Mouse (Mus musculus) macrophage (primary cell): Measurements from ENCODE around the gene Scrn3. TPM values are rescaled to one million over a fixed set of nuclear protein-coding genes. Genes with fewer than 3 reads are reported as not detected.

ENCODE experiments used
- H3K27ac ChIP-seq: fragments of 350-480 bp; formaldehyde crosslinking; 2 replicates; pipeline ENCODE4 v1.9.0; 2021
- H3K36me3 ChIP-seq: fragments of 350-480 bp; formaldehyde crosslinking; 2 replicates; pipeline ENCODE4 v1.9.0; 2021; ENCODE audit errors: inconsistent target
- H3K4me3 ChIP-seq: fragments of 350-480 bp; formaldehyde crosslinking; 2 replicates; pipeline ENCODE4 v1.9.0; 2021; ENCODE audit errors: inconsistent target
- H3K79me2 ChIP-seq: fragments of 350-480 bp; formaldehyde crosslinking; 2 replicates; pipeline ENCODE4 v1.9.0; 2021; ENCODE audit errors: inconsistent target
- WGBS: methylation state at CpG from one replicate; pipeline ENCODE4 v1.1.7; 2026; ENCODE audit warnings: inconsistent platforms; ENCODE audit not compliant: missing documents; 5-methylcytosine and 5-hydroxymethylcytosine counted together
- polyA plus RNA-seq: library from polyadenylated mRNA; stranded (reverse); fragments of 250-400 nt; gene quantifications from 3 replicates; pipeline ENCODE4 v1.2.4, GENCODE M21; 2018; ENCODE audit warnings: inconsistent platforms

The Scrn3 gene
- polyA plus RNA-seq, 1 experiment from 2014 or later, result 14.9 TPM

DNA sequence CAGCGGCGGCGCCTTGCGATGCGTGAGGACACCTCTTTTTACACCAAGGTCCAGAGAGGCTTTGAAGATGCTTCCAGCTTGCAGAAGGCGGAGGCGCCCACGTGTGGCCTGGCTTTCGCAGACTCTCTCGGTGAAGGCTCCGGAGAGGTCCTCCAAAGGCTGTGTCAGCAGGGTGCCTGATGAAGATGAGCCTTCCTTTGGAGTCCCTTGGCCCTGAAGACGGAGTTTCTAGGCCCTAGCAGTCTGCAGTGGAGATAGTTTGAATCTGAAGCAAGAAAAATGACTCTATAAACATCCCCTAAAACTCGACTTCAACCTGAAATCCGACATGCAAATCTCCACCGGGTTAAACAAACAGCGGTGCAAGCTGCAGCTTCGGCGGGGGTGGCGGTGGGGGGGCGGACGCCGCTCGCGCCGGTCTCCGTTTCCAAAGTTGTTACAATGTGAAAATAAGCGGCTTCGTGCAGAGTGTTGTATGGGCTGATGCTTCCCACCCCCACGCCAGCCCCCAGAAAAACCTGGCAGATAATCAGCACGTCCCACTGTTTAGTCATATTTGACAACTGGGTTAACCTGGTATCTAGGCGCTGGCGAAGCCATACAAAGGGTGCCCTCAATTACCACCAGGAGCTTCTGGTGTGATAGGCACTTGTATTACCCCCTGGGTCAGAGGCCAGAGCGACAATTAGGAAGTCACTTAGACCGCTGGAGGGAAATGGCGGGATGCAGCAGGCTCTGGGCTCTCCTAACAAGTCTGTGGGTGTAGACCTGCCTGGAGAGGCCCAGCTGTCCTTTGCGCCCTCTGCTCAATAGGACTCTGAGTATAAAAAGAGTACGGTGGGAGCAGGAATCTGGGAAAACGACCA lies 41.6 kb upstream of the Scrn3 start:
- Histone ChIP-seq H3K79me2 (no peaks in the 10 kb centered on the region), H3K4me3 (no peak overlapping the region), H3K27ac (no peak overlapping the region), H3K36me3 (no peaks in the 10 kb centered on the region)
- WGBS, result 7% methylated on average over 38 of the region's 38 CpGs

DNA sequence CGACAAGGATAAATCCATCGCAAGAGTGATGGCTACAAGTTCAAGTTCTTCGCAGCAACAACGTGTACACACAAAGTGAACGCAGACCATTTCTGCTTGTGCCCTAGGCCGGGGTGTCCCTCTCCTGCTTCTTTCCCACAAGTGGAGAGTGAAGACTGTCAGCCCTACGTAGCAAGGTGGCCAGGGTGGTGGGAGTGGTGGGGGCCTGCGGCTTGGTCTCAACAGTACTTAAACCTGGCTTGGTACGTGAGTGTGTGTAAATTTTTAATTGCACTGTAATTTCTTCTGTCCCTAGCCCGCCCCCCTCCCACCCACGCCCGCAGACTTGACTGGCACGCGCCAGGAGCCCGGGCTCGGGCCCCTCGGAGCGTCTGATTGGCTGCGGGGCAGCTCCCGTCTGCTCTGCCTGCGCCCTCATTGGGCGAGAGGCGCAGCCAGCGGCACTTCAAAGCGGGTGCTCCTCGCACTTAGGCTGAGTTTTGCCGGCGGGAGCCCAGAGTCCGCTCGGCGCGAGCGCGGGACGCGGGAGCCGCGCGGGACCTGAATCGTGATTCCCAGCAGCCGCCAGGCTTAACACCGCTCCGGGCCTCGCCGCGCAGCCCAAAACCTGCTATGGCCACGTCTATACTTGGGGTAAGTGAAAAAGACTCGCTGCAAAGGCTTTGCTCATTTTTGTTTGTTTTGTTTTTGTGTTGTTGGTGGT lies 40.8 kb upstream of the Scrn3 start, which contains the start of gene Sp9:
Gene Sp9 (plus strand): TSS at position 467 of the 703 bp plus-strand sequence.
- Histone ChIP-seq H3K36me3 (no peaks in the 10 kb centered on the region), H3K79me2 (no peaks in the 10 kb centered on the region), H3K4me3 (no peak within 1 kb of the TSS), H3K27ac (no peak within 1 kb of the TSS)
- WGBS, result 3% methylated on average over 48 of the region's 48 CpGs

DNA sequence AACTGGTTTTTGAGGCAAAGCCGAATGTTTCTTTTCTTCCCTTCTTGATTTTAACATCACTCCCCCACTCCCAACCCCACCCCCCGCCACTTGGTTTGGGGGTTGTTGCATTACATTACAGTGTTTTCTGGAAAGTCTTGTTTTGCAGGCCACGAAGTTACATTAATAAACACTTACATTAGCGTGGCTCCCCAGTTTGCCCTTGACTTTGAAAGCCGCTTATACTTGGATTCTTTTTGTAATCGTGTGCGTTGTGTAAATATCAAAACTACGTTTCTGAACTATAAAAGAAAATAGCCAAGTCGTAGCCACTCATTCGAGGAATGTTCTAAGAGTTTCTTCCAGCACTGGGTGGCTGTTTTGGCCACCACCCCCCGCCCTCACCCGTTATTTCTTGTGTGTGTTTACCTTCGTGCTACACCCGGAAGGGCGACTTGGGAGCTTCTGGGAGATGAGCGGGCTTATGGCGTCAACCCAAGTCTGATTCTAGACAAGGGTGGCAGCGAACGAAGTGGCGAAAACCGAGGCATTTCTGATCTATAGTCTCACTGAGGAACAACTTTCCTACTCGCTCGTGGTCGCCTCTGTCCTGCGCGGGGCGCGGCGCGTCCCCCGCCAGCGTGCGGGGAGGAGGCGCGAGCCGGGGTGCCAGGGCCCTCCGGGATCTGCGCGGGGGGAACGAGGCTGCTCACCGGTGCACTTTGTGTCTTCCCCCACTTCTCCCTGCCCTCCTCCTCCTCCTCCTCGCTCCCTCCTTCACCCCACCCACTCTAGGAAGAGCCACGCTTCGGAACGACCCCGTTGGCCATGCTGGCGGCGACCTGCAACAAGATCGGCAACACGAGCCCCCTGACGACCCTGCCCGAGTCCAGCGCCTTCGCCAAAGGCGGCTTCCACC lies 39.8 kb upstream of the Scrn3 start:
- H3K4me3 ChIP-seq, result no peak overlapping the region
- 3% methylated on average over 54 of the region's 55 CpGs for WGBS
- no peaks in the 10 kb centered on the region for H3K36me3 ChIP-seq
- no peak overlapping the region for H3K27ac ChIP-seq
- H3K79me2 ChIP-seq, result no peaks in the 10 kb centered on the region

DNA sequence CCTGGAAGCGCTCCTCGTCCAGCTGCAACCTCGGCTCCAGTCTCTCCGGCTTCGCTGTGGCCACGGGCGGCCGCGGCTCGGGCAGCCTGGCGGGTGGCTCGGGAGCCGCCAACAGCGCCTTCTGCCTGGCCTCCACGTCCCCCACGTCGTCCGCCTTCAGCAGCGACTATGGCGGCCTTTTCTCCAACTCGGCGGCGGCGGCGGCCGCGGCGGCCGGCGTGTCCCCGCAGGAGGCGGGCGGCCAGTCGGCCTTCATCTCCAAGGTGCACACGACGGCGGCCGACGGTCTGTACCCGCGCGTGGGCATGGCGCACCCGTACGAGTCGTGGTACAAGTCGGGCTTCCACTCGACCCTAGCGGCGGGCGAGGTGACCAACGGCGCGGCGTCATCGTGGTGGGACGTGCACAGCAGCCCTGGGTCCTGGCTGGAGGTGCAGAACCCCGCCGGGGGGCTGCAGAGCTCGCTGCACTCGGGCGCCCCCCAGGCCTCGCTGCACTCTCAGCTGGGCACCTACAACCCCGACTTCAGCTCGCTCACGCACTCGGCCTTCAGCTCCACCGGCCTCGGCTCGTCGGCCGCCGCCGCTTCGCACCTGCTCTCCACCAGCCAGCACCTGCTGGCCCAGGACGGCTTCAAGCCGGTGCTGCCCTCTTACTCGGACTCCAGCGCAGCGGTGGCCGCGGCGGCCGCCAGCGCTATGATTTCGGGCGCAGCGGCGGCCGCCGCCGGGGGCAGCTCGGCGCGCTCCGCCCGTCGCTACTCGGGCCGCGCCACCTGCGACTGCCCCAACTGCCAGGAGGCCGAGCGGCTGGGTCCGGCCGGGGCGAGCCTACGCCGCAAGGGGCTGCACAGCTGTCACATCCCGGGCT lies 38.9 kb upstream of the Scrn3 start:
- no peaks in the 10 kb centered on the region for H3K36me3 ChIP-seq
- no peak overlapping the region for H3K27ac ChIP-seq
- H3K79me2 ChIP-seq, result no peaks in the 10 kb centered on the region
- WGBS, result 1% methylated on average over 109 of the region's 110 CpGs
- H3K4me3 ChIP-seq, result no peak overlapping the region

DNA sequence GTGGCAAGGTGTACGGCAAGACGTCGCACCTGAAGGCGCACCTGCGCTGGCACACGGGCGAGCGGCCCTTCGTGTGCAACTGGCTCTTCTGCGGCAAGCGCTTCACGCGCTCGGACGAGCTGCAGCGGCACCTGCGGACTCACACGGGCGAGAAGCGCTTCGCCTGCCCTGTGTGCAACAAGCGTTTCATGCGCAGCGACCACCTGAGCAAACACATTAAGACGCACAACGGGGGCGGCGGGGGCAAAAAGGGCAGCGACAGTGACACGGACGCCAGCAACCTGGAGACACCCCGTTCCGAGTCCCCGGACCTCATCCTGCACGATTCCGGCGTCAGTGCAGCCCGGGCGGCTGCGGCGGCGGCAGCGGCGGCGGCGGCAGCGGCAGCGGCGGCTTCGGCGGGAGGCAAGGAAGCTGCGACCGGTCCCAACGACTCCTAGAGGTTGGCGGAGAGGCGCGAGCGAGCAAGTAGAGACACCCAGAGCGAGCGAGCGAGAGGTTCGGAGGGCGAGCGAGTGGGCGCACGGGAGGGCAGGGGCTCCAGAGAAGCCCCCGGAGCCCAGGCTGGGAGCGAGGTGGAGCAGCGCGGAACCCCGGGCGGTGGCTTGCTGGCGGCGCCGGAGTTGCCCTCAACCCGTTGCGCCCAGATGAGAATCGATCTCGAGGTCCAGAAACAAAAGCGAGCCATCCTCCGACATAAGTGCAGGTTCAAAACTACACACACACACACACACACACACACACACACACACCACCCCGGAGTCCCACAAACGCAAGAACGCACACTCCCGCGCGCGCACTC lies 38.1 kb upstream of the Scrn3 start:
- H3K79me2 ChIP-seq, result no peaks in the 10 kb centered on the region
- H3K36me3 ChIP-seq, result no peaks in the 10 kb centered on the region
- no peak overlapping the region for H3K4me3 ChIP-seq
- WGBS, result 2% methylated on average over 88 of the region's 88 CpGs
- H3K27ac ChIP-seq, result no peak overlapping the region

DNA sequence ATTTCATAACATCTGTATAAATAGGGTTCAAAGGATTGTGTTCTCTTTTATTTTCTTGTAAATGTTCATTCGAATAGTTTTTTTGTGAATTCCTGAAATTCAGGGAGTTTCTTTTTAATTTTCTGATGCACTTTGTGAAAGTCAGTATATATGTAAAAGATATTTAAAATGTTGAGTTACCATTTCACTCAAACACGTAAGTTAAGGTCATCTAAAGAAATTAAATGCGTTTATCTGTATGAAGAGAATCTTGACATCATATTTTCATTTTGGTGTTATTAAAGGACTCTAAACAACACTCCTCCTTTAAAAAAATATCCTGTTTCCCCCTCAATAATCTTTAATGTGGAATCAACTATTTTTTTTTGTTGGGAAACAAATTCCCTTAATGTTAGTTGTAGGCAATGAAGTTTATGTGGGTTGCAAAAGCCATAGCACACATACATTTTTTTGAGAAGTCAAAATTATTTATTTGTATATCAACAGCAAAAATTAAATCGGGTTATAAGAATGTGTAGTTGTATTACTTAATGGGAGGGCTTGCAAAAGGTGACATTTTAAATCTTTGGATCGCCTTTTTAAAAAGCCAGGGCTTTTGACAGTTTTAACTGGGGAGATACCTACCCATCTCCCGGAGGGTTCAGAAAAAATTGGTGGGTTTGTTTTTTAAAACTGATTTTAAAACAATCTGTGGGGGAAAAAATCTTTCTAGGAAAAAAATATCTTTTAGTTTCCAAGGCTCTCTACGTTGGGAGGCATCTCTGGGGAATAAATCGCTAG lies 37.0 kb upstream of the Scrn3 start:
- H3K4me3 ChIP-seq, result no peak overlapping the region
- H3K36me3 ChIP-seq, result no peaks in the 10 kb centered on the region
- no peaks in the 10 kb centered on the region for H3K79me2 ChIP-seq
- 21% methylated on average over 8 of the region's 8 CpGs for WGBS
- H3K27ac ChIP-seq, result no peak overlapping the region

DNA sequence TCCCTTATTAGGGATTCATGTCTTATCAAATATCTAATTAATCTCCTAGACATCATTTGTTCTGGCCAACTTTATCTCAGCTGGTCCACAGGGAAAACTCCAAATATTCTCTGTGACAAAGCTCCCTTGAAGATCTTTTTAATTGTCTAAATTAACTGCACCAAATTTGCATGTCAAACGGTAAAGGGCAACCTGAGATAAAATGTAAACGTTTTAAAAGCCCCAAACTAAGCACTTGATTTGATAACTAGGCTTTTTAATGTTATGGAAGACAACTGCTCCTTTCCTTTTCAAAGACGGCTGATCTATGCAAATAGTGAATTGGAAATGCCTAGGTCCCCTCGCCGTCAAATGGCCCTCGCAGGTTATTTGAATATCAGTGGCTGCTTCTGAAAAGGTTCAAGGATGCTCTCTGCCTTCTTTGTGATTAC lies 36.2 kb upstream of the Scrn3 start:
- Histone ChIP-seq H3K4me3 (no peak overlapping the region), H3K36me3 (no peaks in the 10 kb centered on the region), H3K79me2 (no peaks in the 10 kb centered on the region), H3K27ac (no peak overlapping the region)
- 9% methylated on average over 6 of the region's 6 CpGs for WGBS

DNA sequence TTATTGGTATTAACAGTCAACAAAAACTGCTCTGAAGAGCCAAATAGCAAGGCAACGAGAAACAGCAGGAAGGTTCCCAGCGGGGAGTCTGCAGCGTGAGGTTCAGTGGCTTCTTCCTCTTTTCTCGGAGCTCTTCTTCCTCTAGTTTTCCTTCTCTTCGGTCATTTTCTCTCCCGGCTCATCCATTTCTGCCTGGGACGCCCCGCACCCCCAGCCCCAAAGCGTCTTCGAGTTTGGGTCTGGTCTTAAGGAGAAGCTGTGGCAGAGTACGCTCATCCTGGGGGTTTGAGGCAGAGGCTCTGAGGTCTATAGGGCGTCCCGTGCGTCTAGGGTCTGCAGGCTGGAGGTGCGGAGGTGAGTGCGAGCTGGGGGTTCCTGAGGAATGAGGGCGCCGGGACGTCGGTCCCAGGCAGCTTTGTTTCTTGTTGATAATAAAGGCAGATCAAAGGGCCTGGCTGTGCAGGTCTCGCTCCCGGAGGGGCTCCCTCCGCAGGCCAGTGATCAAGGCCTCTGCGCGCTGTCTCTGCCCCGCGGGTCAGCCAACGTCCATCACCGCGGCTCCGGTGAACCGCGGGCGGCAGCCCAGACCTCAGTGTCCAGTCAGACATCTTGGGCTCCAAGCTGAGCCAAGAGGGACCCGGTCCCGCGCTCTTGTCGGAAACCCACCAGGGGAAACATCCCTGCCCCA lies 35.2 kb upstream of the Scrn3 start:
- Histone ChIP-seq H3K4me3 (no peak overlapping the region), H3K36me3 (no peaks in the 10 kb centered on the region), H3K27ac (no peak overlapping the region), H3K79me2 (no peaks in the 10 kb centered on the region)
- WGBS, result 8% methylated on average over 34 of the region's 38 CpGs

DNA sequence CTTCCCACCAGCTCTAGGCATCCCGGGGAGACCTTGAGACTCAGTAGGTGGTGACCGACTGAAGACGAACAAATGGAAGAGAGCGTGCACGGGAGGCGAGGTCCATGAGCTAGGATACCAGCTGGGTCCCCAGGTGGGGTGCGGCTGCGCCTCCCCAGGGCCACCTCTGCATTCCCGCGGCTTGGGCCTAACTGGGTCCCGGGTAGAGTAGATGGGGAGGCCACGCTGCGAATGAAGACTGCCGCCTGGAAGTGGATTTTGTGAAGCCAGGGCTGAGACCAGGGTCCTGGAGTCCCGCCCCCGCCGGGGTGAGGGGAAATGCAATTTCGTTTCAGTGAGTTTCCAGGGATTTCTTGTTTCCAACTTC lies 34.7 kb upstream of the Scrn3 start:
- Histone ChIP-seq H3K79me2 (no peaks in the 10 kb centered on the region), H3K27ac (no peak overlapping the region), H3K4me3 (no peak overlapping the region)

DNA sequence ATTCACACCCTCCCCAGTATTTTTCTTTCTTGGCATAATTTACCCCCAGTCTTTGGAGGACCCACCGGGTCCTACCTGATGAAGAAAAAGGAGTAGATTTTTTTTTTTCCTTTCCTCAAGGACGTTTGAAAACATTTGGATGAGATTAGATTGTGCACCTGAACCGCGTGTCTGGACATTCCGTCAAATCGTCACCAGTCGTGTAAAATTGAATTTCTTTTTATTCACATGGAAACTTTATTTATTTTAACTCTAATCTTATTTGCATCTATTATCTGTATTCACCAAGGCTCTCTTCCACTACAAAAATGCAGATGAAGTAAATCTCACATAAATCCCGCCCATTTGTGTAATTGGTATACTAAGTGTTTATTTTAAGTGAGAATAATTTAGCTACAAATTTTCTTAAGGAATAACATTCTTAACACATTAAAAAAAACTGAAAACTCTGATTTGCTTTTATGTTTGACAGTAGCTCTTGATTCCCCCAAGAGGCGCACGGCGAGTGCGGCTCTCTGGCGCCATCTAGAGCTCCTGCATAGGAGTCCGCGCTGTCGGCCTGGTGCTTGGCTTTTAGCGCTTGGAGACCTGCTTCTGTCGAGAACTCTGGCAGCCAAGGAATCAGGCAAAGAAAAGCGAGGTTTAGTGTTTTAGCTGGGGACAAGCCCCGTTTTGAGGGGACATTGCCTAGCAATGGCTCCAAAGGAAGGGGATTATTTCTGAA lies 34.1 kb upstream of the Scrn3 start:
- H3K79me2 ChIP-seq, result no peaks in the 10 kb centered on the region
- no peak overlapping the region for H3K27ac ChIP-seq
- H3K36me3 ChIP-seq, result no peaks in the 10 kb centered on the region
- H3K4me3 ChIP-seq, result no peak overlapping the region
- 6% methylated on average over 19 of the region's 20 CpGs for WGBS

More for the DNA sequence above, 34.7 kb upstream of the Scrn3 start:
- 18% methylated on average over 18 of the region's 18 CpGs for WGBS
- no peaks in the 10 kb centered on the region for H3K36me3 ChIP-seq

DNA sequence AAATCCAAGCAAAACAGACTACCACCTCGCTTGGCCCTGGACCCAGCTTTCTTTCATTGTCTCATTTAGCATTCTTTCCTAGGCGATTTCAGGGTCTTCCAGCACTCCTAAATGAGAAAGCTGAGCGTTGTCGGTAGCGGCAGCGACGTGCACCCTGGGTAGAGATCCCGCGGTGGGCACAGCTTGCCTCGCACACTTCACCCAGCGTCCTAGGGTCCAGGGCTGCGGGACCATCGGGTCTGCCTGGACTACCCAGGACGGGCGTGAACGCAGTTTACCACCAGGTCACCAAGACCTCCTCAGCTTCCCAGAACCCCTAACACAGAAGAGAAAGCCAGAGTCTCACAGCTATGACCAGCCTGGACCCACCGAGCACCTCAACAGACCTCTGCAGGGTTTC lies 33.5 kb upstream of the Scrn3 start:
- WGBS, result 9% methylated on average over 16 of the region's 17 CpGs
- Histone ChIP-seq H3K27ac (no peak overlapping the region), H3K79me2 (no peaks in the 10 kb centered on the region), H3K4me3 (no peak overlapping the region), H3K36me3 (no peaks in the 10 kb centered on the region)
